Mouse (Mus musculus) erythroid progenitor cell, adult 5-6 weeks (primary cell): ENCODE data around the gene Prodh2. TPM values are rescaled to one million over a fixed set of nuclear protein-coding genes. Genes with fewer than 3 reads are reported as not detected.
A peak's percentile ranks its signal among the peaks of the same experiment; 100 is the strongest.
"Not testable (repeated sequence)": the region's sequence is repeated elsewhere in the genome, so short reads cannot be mapped to it uniquely, and the experiment has no call there.

Experiments
- ATAC-seq: replicated peaks from 2 replicates; pipeline ENCODE4 v1.8.0; 2016; ENCODE audit warnings: moderate number of reproducible peaks, mild to moderate bottlenecking, moderate TSS enrichment, inconsistent platforms; ENCODE audit not compliant: poor library complexity, low FRiP score, severe bottlenecking
- total RNA-seq, 2 experiments: library from RNA; stranded (forward) in 1 of 2; stranded (reverse) in 1 of 2; fragments of 150-400 nt in 1 of 2; fragments of 186-747, 209-891 nt in 1 of 2; gene quantifications; 2 replicates each; pipeline versions ENCODE4 v1.2.3 to v1.2.4; 2015 to 2017; ENCODE audit warnings: low replicate concordance in 2 of 2

The Prodh2 gene
- total RNA-seq (2015; ENCODE audit: low replicate concordance) (not detected in 2 replicates), total RNA-seq (2017; ENCODE audit: low replicate concordance) (not detected in 2 replicates)

DNA sequence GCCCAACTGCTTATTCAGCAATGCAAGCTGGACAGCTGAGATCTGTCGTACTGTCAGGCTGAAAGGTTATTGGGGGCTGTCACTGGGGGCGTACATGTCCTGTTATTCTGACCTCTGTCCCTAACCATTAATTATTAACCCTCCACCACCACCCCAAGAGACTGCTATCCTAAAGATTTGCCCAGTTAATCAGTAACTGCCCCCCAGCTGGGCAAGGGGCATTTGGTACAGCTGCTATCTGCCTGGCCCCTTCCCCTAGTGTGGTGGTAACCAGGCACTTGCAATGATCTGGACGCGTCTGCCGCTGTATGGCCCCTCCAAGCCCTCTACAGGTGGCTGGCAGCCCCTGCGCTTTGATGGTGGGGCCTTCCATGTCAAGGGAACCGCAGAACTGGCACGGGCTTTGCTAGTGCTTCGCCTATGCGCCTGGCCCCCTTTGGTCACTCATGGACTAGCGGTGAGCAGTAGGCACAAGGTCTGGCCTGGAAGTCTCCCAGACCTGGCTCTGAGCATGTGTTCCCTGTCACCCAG is at the start of gene Prodh2:
Gene Prodh2 (plus strand): TSS at position 222 of the 531 bp plus-strand sequence.
- no peak for ATAC-seq

DNA sequence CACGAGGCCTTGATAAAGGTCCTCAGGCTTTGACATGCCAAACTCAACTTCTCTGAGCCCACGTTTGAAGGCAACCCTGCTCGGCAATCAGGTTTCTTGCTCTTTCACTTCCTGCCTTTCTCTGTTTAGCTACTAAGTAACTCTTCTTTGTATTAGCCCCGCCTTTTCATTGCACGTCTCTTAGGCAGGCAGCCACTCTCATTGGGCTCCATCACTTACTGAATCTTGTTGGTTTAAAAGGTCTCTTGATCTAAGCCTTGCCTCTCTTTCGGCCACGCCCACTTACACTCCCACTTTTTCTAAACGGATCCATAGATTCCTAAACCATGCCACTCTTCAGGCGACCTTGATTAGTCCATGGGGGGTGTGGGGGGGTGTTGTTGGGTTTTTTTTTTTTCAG is 49.7 kb upstream of the Prodh2 start:
- ATAC-seq, result no peak

DNA sequence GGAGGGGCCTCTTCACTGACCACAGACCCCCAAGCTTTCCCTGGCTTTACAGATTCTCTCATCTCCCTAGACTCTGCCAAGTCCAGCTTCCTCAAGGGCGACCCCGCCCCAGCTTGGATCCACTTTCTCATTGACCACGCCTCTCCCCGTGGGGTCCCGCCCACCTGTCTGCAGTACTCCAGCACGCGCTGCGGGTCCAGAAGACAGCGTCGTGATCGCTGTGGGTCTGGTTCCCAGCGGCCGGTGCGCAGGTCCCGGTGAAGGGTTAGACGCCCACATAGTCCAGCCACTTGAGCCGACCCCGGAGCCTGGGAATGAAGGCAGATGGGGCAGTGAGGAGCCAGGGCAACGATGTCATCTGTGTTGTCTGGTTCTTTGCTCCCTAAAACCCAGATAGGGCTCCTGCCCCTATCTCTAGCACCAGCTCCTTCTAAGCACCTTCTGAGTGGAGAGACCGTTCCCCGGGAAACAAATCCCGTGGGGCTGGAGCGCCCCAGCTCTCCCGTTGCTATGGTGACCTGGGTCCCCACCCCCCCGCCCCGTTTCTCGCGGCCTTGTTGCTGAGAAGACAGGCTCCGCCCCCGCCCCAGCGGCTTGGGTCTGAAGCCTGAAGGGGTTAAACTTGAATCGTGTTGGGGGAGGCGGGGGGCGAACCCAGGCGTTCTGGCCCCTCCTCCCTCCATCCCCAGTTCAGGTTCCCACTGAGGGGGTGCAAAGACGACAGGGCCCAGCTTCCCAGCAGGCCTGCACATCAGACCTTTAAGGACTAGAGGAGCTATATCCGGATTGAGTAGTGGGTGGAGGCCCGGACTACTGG is 49.1 kb upstream of the Prodh2 start:
- ATAC-seq, result no peak

DNA sequence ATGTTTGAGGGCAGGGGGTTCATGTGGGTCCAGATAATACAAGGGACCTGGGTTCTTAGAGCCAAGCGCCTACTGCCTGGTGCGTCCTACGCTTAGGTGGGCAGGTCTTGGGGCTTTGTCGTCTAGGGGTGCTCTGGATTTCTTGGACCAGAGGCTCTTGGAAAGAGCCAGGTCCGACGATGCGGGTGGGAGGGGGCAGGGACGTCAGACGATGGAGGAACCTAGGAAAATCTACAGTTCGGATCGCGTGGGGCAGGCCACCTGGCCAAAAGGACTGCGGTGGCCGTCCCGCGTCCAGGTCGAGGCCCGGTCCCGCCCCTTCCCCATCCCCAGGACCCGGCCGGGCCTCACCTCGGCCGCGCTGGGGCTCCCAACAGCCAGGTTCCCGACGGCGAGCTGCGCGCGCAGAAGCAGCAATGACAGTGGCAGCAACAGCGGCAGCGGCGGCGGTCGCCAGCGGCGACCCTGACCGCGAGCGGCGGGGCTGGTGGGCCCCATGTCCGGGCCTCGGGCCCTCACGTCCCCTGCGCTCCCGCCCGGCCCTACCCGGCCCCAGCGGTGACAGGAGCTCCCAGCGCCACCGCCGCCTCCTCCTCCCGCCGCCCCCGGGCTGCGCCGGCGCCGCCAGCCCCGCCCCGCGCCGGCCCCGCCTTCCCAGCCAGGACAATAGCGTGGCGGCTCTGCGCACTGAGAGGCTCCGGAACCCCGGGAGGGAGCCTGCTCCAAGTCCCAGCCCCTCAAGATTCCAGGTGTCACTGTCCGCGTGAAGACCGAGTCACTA is 48.3 kb upstream of the Prodh2 start, which contains the start of gene Aplp1:
Gene Aplp1 (minus strand): TSS at position 565 of the 781 bp plus-strand sequence.
- no peak for ATAC-seq

DNA sequence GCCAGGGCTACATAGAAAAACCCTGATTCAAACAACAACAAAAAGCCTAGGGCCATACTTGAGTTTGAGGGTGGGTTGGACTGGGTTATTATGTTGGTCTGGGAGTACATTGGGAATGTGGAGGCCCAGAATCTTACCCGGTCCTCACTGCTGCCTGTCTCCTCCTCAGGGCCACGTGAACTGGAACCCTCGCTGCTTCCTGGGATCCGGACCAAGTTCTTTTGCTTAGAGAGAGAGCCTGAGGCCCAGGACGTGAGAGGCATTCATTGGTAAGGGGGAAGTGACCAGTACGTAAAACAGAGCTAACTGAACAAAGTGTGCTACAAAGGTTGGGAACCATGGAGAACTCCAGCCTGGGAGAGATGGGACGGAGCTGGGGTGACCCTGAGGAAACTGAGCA is 43.2 kb upstream of the Prodh2 start:
- ATAC-seq, result no peak

DNA sequence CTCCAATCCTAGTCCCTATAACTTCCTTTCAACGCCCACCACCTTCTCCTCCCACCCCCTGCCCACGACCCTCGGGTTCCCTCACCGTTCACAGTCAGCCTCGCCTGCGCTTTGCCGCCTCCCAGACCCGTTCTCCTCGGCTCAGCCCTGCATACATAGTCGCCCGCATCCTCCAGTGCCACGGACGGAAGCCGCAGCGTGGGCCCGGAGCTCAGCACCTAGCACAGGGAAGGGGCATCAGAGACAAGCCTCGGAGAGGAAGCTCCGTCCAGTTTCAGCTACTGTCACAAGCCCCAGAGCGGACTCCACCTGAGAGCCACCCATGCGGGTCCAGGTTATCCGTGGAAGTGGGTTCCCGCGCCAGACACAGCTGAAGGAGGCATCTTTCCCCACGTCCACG is 40.1 kb upstream of the Prodh2 start:
- ATAC-seq, result no peak; the same call in 1 of the 2 replicates

DNA sequence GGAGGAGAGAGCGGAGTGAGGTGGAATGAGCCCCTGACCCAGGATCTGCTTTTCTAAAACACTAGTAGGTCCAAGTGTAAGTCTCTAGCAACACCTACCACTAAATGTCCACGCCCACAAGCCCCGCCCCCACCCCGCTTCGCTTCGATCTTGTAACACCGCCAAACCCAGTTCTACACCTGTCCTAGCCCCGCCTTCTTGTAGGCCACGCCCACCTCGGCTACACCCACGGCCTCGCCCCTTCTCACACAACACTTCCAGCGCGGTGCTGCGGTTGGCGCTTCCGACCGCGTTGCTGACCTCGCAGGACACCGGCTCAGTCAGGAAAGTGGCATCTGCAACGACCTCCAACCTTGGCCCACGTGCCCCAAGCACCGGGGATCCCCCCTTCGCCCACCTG is 39.7 kb upstream of the Prodh2 start:
- 0 out of 2 replicates have a peak, but pooled peaks have one; percentile 48 for ATAC-seq

DNA sequence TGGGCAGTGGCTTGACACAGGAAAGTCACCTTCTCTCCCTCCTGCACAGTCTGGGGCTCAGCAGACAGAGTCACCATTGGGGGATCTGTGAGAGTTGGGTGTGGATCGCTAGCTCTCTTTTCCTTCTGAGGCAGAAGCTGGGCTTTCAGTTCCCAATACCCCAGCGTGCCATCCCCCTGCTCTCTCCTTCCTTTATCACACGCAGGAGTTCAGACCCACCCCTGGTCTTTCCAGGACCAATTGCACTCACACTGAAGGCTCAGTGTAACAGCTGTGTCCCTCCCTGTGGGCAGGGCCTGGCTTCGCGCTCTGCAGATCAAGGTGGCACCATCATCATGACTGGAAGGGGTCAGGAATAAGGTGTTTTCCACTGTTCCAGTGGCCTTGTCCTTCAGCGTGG is 39.2 kb upstream of the Prodh2 start:
- ATAC-seq, result no peak

DNA sequence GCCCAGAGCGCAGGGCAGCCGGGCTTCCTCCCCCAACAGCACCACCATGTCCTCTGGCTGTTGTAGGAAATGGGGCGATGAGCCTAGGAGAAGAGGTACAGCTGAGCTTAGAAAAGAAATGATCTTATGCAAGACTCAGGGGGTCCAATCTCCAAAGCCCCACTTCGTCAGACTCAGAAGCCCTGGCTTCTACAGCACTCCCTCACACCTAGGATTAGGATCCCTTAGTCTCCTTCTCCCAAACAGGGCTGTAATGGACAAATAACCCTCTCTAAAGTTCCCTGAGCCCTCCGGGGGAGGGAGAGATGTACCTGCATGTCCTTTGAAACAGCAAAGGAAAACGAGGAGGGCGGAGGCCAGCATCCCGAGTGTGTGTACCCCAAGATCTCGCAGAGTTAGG is 36.9 kb upstream of the Prodh2 start:
- ATAC-seq, result no peak

DNA sequence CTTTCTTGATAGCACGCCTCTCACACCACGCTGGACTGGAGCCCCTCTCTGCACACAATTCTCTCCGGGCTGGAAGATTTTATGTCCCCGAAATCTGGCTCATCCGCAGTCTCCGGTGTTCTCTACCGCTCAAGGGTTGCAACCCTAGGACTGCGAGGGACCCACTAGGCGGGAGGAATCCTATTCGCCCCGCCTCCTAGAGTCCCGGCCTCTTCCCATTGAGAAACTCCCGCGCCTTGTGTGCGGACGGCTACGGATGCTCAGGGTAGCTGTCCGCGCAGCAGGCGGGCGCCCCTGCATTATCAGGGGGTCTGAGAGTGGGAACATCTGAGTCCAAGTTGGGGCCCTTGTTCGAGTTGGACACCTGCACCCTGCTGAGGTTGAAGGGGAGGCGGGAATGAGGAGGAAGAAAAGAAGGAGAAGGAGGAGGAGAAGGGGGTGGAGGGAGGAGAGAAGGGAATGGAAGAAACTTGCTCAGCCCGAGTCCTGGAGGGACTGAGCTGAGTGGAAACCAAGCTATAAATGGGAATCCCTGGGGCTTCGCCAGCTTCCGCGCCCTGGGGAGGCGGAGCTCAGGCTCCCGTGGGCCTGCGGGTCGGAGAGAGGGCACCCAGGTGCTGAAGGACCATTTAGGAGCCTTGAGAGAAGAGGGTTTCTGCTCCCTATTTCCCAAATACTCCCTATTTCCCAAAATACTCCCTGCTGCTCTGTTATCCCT is 36.4 kb upstream of the Prodh2 start:
- no peak for ATAC-seq

DNA sequence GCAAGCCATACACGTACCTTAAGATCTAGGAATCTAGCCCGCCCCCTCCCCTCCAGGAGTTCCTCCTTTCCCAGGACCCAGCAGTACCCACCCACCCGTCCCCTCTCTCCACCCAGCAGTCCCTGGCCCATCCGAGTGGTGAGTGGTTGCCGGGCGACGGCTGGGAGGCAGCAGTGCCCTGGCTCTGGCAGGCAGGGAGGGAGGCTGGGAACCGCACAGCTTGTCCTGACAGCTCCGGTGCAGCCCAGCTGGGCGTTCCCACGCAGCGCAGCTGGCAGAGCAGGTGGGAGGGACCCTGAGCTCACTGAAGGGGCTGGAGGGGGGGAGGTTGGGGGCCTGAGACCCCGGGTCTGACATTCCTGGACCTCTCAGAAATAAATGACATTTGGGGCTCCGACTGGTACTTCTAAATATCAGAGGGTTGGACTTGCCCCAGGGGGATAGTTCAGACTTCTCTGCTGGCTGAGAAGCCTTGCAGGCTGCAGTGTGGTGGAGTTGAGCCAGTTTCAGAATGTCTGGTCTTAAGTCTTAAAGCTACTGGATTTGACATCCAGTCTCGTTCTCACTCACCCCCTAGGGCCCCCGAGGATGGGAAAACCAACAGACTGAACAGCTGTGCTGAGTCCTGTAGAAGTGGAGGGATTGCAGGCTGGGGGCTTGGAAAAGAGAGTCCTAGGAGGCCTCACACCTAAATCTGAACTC is 35.6 kb upstream of the Prodh2 start, which contains the start of the genes Kirrel2 and Nphs1:
Gene Kirrel2 (minus strand): TSS at position 62 of the 702 bp plus-strand sequence.
Gene Nphs1 (plus strand): TSS at position 687 of the 702 bp plus-strand sequence.
- no peak for ATAC-seq

DNA sequence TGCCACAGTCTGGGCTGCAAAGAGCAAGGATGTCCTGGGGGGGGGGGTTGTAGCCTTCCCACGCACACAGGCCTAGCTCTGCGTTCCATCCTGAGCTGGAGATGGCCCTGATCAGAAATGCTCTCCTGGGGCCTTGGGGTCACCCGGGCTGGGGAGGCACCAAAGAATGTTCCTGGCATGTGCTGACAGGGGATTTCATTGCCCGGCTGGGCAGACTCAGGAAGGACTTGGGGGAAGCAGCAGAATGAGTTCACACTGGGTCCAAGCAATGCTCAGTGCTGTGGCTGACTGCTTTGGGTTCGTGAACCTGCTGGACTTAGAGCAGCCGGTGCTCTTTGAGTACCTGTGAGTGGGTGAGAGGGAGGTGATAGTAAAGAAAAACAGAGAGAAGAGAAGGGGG is 33.9 kb upstream of the Prodh2 start:
- ATAC-seq, result no peak

DNA sequence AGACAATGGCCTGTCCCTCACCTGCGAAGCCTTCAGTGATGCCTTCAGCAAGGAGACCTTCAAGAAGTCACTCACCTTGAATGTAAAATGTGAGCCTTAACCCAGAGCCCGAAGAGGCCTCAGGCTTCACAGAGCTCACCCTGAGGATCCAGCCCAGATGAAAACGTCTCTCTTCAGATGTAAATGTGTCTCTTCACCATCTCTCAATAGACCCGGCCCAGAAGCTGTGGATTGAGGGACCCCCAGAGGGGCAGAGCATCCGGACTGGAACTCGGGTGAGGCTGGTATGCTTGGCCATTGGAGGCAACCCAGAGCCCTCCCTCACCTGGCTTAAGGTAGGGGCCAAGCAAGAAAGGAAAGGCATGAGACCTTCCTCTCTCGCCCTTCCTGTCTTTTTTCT is 29.9 kb upstream of the Prodh2 start:
- no peak for ATAC-seq

DNA sequence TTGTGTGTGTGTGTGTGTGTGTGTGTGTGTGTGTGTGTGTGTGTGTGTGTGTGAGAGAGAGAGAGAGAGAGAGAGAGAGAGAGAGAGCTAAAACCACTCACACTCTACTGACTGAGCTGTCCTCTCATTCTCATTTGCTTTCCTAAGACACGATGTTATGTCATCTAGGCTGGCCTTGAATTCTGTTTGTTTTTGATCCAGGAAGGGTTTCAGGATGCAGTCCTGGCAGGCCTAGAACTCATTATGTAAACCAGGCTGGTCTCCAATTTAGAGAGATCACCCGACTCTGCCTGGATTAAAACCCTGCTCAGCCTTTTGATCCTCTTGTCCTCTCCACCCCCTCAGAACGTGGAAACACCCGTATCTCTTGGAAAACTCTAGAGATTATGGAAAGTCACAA is 29.4 kb upstream of the Prodh2 start:
- ATAC-seq, result no peak

DNA sequence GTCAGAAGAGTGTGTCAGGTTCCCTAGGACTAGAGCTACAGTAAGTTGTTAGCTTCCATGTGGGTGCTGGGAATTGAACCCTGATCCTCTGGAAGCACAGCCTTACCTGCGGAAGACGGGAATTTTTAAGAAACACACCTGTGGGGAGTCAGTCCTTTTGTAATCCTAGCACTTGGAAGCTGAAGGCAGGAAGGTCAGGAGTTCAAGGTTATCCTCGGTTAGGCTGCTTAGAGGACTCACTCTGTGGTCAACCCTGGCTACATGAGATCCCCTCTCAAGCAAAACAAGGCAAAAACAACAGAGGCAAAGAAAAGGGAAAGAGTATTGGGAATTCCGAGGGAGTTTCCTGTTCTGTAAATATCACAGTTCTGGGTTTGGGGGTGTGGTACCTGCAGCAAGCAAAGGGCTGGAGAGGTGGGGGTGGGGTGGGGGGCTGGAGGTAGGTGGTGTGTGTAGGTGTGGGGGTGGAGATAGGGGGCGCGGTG is 28.6 kb upstream of the Prodh2 start:
- ATAC-seq, result no peak

DNA sequence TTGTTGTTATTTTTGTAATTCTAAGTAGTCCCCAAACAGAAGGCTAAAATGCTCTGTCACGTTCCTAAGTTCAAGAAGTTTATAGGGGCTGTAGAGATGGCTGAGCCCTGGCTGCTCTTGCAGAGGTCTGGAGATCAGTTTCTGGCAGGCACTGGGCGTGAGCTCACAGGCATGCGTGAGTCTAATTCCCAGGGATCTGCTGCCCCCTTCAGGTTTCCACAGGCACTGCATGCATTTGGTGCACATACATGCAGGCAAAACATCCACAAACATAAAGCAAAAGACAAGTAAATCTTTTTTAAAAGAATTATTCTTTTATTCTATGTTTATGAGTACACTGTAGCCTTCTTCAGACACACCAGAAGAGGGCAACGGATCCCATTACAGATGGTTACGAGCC is 21.0 kb upstream of the Prodh2 start:
- ATAC-seq, result no peak

DNA sequence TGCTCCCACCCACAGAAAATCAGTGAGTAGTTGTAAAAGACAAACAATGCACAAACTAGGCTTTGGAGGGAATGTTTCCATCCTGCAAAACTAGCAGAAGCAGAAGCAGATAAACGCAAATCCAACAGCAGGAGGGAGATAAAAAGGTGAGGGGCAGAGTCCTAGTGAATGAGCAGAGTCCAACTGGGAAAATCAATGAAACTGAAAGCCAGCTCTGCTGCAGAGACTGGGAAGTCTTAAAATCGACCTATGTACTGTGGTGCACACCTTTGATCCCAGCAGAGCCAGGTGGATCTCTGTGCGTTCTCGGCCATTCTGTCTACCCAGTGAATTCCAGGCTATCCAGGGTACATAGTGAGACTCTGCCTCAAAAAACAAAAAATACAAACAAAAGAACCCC is 18.4 kb upstream of the Prodh2 start:
- no peak for ATAC-seq

DNA sequence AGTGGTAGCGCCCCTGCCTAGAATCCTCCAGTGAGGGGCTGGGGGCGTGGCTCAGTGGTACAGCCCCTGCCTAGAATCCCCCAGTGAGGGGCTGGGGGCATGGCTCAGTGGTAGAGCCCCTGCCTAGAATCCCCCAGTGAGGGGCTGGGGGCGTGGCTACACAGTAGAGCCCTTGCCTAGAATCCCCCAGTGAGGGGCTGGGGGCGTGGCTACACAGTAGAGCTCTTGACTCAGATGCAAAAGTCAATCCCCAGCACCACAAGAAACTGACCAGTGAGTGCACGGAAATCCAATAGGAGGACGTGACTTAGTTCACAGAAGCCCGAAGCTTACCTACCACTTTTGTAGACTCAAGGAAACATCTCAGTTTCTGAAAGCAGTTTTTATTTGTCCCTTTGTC is 17.3 kb upstream of the Prodh2 start:
- not testable (repeated sequence) for ATAC-seq
